Comparison of ENCODE assay signal across 9 mouse cellular contexts in the genomic region with DNA sequence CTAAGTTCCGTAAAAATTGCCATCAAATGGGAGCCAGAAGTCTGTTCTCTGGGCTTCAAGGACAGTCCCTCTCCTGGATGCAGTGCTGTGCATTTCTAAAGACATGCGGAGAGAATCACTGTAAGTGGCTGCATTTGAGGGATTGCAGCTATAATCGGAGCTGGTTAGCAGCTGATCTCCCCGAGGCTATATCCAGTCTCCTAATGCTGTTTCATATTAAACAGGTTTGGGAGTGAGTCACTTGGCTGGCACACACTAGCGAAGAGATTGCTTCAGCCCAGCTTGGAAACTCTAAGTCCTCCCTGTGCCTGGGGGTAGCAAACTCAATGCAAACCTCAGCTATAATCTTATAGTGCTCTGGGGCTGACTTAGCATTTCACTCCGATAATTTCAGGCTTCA. TPM values are rescaled to one million over a fixed set of nuclear protein-coding genes. Genes with fewer than 3 reads are reported as not detected.
DNase-seq lines count a peak whose midpoint lies in the region; ATAC-seq and TF ChIP-seq lines count a peak whose summit lies in the region.
"Had no signal": no experiment of that assay in that cellular context is flagged by ENCODE, and none has a peak within 500 bp of the region (broad histone marks: within the 10 kb centered on the region; RNA-seq: fewer than 3 reads in every experiment).

No protein-coding gene starts in this region.

- H3K36me3 ChIP-seq in embryonic facial prominence, embryonic 10.5 days (replicated peaks), result no peaks in the 10 kb centered on the region; the same call in 1 of the 2 replicates
- no peaks in the 10 kb centered on the region for H3K36me3 ChIP-seq in kidney, embryonic 15.5 days
- no peaks in the 10 kb centered on the region for H3K36me3 ChIP-seq in neural tube, embryonic 15.5 days

- H3K4me2 ChIP-seq in kidney, embryonic 15.5 days, result no peak overlapping the region
- H3K4me2 ChIP-seq in neural tube, embryonic 15.5 days, result peak overlapping the region; percentile 40

- TF ChIP-seq CTCF in layer of hippocampus, adult 2 months (conservative IDR thresholded peaks at IDR 0.05), result no peak

- H3K9ac ChIP-seq in kidney, embryonic 15.5 days, result no peak overlapping the region
- no peak overlapping the region for H3K9ac ChIP-seq in neural tube, embryonic 15.5 days (replicated peaks)

- peak overlapping the region; percentile 80 for H3K27ac ChIP-seq in layer of hippocampus, adult 2 months
- H3K27ac ChIP-seq in embryonic facial prominence, embryonic 10.5 days (replicated peaks), result no peak overlapping the region
- H3K27ac ChIP-seq in kidney, embryonic 15.5 days, result peak overlapping the region; percentile 83
- peak overlapping the region; percentile 72 for H3K27ac ChIP-seq in neural tube, embryonic 15.5 days (replicated peaks)

- peak in 1 of 2 experiments; percentile 60 for DNase-seq in layer of hippocampus, adult 2 months (ENCODE audit: low spot score in 2 of 2)
- no peak for DNase-seq in layer of hippocampus, adult 9-10 months (ENCODE audit: low spot score)
- peak; percentile 40 for DNase-seq in embryonic facial prominence, embryonic 10.5 days (ENCODE audit: low spot score)
- DNase-seq in cerebellum, postnatal 14 days, result no peak
- no peak for DNase-seq in testis, postnatal 10 days (ENCODE audit: low spot score)
- no peak for DNase-seq in thymus, postnatal 0 days (ENCODE audit: low spot score)

- H3K9me3 ChIP-seq in embryonic facial prominence, embryonic 10.5 days, result 0 out of 2 replicates have a peak, but pooled peaks cover 2% of the 10 kb centered on the region
- no peaks in the 10 kb centered on the region for H3K9me3 ChIP-seq in kidney, embryonic 15.5 days (replicated peaks)
- no peaks in the 10 kb centered on the region for H3K9me3 ChIP-seq in neural tube, embryonic 15.5 days (replicated peaks)

- no peaks in the 10 kb centered on the region for H3K27me3 ChIP-seq in embryonic facial prominence, embryonic 10.5 days (replicated peaks; ENCODE audit: low read depth, poor library complexity, severe bottlenecking)
- no peaks in the 10 kb centered on the region for H3K27me3 ChIP-seq in kidney, embryonic 15.5 days
- no peaks in the 10 kb centered on the region for H3K27me3 ChIP-seq in neural tube, embryonic 15.5 days (replicated peaks)

- H3K4me1 ChIP-seq in embryonic facial prominence, embryonic 10.5 days, result peaks cover 28% of the 10 kb centered on the region
- H3K4me1 ChIP-seq in kidney, embryonic 15.5 days, result peaks cover 23% of the 10 kb centered on the region
- H3K4me1 ChIP-seq in neural tube, embryonic 15.5 days, result peaks cover 27% of the 10 kb centered on the region

- H3K4me3 ChIP-seq in layer of hippocampus, adult 2 months, result peak overlapping the region; percentile 23; the same call in 1 of the 2 replicates
- H3K4me3 ChIP-seq in embryonic facial prominence, embryonic 10.5 days, result no peak overlapping the region
- no peak overlapping the region for H3K4me3 ChIP-seq in kidney, embryonic 15.5 days (replicated peaks)
- no peak overlapping the region for H3K4me3 ChIP-seq in neural tube, embryonic 15.5 days (replicated peaks)
- H3K4me3 ChIP-seq: erythroblast, embryonic 14.5 days had no signal

- peak; percentile 52; the same call in 1 of the 2 replicates for ATAC-seq in kidney, embryonic 15.5 days (replicated peaks; ENCODE audit: low FRiP score)
- peak; percentile 87 for ATAC-seq in neural tube, embryonic 15.5 days (ENCODE audit: low FRiP score)

- WGBS in embryonic facial prominence, embryonic 10.5 days, result 49% methylated on average over 6 of the region's 6 CpGs
- WGBS in kidney, embryonic 15.5 days, result 58% methylated on average over 6 of the region's 6 CpGs
- 32% methylated on average over 6 of the region's 6 CpGs for WGBS in neural tube, embryonic 15.5 days

RNA-seq across cellular contexts. Expression of gene Ppp2r3a, which starts 14.0 kb away (rescaled TPM):
- 10 to 100 TPM; 29.0 to 30.9 TPM for total RNA-seq in layer of hippocampus, adult 2 months (2021)
- 10.6 and 10.9 TPM in 2 replicates for polyA plus RNA-seq in embryonic facial prominence, embryonic 10.5 days (2016; fragmentation: Nextera tagmentation; extraction: Ambion mirVana)
- polyA plus RNA-seq in kidney, embryonic 15.5 days (2015; fragmentation: Nextera tagmentation; extraction: Ambion mirVana), result 16.4 and 17.5 TPM in 2 replicates
- polyA plus RNA-seq in neural tube, embryonic 15.5 days (2015; fragmentation: Nextera tagmentation; extraction: Ambion mirVana), result 18.2 and 20.5 TPM in 2 replicates
- 2.2 and 2.3 TPM in 2 replicates for polyA plus RNA-seq in thymus, postnatal 0 days (2015; fragmentation: Nextera tagmentation; extraction: Ambion mirVana)
